Mouse (Mus musculus) right cerebral cortex, postnatal 10 days (tissue): ENCODE measurements around the gene Zfp367.

Experiments
- DNase-seq, 2 experiments: peaks; one replicate each; pipeline ENCODE4 v3.0.0; 2021; ENCODE audit warnings: low spot score in 2 of 2

The Zfp367 gene

DNA sequence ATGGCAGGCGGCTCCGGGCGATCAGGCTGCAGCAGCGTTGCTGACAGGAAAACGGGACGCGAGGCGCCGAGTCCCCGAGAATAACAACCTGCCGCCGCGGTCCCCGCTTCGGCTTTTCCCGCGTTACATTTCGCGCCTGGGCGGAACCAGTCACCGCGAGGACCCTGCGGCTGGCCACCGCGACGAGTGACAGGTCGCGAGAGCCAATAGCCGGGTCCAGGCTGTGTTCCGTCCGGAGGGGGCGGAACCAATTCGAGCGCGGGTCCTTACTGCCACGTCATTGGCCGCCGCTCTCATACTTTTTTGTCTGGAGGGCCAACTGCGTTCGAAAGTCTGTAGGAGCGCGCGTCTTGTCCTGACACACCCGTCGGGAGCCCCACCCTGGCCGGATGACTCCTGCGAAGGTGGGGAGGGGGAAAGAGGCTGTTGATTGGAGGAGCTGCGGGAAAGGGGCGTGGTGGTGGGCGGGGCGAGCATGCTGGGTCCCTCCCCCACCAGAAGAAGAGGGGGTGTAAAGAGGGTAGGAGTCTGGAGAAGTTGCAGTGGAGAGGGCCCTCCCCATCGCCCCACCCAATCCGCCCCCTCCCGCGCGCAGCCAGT is at the start of gene Zfp367:
Gene Zfp367, minus strand, starts transcription at position 120 of the 600 bp plus-strand sequence.
- peak; percentile 98 for DNase-seq

DNA sequence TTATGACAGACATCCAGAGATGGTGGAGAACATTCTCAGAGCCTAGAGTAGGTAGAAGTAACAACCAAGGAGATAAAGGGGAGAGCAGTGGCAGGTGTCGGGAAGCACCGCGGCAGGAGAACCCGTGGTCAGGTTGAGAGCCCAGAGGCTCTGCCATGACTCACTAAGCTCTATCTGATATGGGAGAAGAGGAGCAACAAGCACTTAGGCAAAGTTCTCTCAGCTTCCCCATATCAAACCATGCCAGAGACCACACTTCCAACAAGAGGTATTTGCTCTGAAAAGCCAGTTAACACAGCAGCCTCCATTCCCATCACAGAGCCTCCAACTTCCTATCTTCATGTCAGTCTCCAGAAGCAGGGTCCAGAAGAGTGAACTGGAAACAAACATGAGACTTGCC is 47.9 kb upstream of the Zfp367 start:
- DNase-seq, result no peak

DNA sequence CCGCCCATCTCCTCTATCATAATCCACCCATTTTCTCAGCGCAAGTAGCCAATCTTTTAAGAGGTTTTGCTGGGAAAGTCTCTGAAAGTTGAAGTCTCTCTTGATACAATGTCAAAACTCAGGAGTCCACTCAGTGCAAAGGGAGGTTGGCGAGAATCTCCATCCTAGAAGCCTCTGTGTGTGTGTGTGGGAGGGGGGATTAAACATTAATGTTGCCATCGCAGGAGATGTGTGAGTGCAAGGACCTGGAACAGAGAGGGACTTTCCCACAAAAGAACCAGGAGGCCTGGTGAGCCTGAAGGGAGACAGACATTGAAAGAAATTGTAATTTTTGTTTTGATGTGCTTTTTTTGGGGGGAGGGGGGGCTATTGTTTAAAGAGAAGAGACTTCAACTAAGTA is 45.3 kb upstream of the Zfp367 start:
- no peak for DNase-seq

DNA sequence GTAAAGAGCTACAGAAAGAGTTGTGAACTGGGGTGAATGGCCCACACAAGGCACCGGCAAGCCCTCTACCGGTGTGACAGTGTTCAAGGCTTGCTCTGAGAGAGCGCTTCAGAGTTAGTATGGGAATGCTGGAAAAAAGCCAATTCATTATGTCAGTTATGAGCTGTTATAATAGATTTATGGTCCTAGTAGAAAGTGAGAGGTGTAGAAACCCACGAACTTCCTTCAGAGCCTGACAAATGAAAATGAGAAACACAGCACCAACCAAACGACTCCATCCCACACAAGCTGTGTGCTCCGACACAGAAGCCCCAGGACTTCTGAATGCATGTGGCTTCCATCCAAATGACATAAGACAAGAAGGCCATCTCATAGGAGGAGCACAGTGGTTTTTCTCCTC is 44.9 kb upstream of the Zfp367 start:
- DNase-seq, result no peak

DNA sequence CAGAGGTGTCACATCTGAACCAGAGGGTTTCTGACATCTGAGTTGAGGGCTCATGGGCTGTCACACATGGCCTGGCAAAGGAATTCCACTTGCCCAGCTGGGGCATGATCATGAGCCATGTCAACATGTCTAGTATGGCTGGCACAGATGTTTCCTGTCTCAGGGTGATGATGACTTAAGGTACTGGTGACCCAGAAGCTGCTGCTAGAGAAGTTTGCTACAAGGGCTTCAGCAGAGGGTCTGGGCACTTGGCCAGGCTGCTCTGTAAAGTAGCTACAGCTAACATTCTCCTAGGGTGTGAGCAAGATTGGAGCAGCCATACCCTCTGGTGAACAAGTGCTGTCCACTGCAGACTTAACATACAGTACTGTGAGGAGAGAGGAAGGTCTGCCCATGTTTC is 34.1 kb upstream of the Zfp367 start:
- peak in 1 of 2 experiments; percentile 33 for DNase-seq

DNA sequence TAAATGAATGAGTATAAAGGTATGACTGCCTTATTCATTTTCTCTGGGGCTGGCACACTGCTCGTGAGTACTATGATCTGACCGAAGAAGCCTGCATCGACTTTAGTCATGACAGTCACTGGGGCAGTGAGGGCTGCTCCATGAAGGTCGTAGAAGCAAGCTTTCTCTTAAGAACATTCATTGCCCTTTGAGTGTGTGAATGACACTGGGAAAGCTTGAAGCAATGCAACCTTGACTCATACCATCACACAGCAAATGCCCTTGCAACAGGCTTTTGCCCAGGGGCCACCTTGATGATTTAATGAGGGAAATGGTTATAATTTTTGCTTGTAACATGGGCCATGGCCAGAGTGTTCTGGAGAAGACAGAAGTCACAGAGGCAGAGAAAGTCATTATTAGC is 33.5 kb upstream of the Zfp367 start:
- DNase-seq, result no peak

DNA sequence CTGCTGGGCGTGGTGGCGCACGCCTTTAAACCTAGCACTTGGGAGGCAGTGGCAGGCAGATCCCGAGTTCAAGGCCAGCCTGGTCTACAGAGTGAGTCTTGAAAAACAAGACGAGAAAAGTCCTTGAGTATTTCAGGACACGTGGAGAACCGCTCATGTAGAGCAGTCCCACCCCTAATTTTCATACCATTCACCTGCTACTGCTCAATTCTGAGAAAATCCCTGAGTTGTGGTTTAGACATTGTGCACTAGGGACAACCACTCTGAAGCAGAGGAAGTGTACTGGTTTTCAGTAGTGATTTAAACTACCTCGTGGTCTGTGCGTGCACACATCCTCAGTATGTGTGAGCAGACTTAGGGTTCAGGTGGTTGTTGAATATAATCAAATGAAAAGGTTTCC is 32.6 kb upstream of the Zfp367 start:
- no peak for DNase-seq

DNA sequence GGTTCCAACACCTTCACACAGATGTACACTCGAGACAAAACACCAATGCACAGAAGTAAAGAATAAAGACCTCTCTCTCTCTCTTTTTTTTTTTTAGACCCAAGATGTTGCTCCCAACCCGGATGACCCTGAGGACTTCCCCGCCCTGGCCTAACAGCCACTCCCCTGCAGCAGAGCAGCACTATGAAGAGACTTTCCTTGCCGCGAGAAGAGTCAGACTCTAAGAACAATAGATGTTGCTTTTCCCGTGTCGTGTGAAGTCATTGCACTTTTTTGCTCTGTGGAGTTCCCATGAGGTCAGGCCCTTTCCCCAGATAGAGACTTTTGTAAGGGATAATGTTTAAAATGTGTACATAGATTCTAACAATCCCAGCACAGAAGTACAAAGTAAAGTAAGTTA is 32.2 kb upstream of the Zfp367 start:
- DNase-seq, result no peak

DNA sequence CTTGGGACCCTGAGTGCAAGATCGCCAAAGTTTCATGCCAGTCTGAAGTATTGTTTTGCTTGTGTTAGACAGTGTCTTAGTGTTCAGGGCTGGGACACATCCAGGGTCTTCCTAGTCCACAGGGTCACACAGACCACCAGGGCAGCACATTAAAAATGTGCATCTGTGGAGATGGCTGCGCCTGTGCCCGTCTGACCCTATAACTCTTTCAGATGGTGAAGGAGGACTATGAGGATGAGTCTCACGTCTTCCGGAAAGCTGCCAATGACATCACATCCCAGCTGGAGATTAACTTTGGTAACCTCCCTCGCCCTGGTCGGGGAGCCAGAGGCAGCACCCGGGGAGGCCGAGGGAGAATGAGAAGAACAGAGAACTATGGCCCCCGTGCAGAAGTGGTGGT is 31.4 kb upstream of the Zfp367 start:
- DNase-seq, result no peak

DNA sequence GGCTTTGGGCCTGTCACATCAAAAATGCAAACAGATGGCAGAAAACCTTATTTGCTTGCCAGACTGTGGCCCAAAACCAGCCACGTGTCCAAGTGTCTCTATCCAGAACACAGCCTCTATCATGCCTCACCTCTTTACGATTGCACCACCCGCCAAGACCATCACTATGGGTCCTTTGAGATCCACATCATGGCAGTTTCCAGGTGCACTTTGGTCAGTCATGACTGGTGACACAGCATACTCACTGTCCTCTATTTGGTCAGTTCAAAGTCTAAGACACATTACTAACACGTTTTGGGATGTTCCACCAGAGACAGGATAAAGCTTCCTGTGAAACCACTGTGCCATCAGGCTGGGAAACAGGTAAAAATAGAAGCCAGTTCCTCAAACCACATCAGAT is 30.6 kb upstream of the Zfp367 start:
- DNase-seq, result no peak

DNA sequence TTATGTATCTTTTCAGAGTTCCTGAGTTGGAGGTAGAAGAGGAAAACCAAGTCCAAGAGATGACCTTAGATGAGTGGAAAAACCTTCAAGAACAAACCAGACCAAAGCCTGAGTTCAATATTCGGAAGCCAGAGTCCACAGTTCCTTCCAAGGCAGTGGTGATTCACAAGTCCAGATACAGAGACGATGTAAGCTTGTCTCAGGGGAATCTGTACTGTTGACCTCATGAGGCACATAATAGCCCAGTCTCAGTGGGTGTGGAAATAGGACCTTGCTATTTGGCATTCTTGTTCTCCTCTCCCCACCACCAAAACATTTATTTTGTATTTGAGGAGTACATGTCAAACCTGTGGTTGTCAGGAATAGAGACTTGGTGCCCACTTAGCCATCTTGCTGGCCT is 29.1 kb upstream of the Zfp367 start:
- no peak for DNase-seq

DNA sequence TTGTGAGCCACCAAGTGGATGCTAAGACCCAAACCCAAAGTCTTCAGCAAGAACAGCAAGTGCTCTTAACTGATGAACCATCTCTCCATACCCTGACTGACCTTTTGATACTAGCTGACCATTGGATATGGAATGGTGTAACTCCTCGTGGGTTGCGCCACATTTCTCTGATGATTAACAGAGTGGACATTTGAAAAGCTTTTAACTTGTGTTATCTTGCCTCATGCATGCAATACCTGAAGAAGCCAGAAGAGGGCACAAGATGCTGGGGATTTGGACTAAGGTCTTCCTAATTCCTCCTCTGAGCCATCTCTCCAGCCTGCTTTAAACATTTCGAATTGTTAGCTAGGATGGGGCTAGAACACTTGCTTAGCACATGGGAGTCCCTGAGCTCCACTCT is 27.9 kb upstream of the Zfp367 start:
- peak; percentile 50 to 72 for DNase-seq

DNA sequence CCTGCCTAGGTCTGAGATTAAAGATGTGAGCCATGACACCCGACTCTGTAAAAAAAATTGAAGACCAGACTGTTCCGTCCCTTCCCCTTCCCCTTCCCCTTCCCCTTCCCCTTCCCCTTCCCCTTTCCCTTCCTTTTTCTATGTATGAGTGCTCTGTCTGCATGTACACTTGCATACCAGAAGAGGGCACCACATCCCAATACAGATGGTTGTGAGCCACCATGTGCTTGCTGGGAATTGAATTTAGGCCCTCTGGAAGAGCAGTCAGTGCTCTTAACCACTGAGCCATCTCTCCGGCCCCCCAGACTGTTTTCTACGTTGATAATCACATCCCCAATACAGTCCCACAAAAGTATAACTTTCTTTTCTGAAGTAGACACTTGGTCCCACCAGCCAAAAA is 27.3 kb upstream of the Zfp367 start:
- DNase-seq, result no peak

DNA sequence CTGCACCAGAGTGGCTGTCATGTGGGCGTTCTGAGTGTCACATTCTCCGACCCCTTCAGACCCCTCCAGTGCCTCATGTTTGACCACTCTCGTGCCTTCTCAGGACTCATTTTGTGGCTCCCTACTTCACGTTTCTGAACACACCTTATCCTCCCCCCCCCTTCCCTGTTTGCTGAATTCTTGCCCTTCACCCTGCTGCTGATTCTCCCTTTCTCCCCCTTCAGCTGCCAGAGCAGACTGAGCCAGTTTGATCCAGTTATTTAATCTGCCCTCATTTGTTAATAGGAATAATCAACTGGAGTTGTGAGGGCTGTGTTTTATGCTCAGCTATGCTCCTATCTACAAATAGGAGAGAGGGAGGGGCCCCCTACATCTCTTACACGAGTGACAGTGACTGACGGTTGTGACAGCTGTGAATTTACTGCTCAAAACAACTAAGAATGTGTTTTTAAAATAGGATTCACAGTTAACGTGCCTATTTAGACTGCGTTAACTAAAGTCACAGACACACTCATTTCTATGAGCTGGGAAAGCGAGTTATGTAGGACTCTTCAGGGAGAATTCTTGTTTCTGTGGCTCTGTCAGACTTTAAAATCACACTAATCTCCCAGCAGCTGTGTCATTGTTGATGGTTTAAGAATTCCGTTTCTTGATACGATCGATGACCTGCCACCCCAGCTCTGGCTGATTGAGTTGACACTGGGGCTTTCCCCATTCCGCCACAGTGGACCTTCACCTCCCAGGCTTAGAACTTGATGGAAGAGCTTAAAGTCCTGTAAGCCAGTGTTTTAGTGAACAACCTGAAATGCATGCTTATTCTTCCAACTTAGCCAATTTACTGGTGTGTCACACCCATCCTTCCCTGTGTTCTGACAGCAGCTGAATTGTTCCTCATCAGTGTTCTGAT is 26.0 kb upstream of the Zfp367 start:
- no peak for DNase-seq

DNA sequence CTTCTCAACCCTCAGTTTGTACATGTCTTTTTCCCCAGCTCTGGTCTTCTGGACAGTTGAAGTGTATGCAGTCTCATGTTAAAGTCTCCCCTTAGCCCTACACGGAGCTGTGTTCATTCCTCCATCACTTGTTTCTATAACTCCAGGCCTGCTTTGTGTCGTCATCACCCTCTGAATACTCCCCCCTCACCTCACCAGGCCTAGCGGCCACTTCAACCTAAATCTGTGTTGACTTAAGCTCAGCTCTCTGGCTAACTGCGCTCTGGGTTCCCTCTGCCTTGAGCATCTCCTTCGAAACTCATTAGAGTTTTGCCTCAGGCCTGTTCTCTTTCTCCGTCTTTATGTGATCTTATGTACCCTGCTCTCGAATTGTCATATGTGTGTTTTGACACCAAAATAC is 25.0 kb upstream of the Zfp367 start:
- no peak for DNase-seq

DNA sequence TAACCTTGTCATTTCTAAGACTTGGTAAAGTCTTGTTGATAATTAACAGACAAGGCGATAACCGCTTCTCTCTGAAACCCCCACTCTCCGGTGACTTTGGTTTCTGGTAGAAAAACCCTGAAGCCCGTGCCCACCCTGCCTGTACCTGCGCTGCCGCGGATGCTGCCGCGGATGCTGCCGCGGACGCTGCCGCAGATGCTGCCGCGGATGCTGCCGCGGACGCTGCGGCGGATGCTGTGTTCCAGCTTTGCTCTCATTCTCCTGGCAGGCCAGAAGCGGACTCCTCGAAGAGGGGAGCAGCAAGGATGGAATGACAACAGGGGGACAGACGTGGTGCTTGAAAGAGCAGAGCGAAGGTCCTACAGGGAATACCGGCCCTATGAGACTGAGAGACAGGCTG is 16.7 kb upstream of the Zfp367 start:
- DNase-seq, result no peak

DNA sequence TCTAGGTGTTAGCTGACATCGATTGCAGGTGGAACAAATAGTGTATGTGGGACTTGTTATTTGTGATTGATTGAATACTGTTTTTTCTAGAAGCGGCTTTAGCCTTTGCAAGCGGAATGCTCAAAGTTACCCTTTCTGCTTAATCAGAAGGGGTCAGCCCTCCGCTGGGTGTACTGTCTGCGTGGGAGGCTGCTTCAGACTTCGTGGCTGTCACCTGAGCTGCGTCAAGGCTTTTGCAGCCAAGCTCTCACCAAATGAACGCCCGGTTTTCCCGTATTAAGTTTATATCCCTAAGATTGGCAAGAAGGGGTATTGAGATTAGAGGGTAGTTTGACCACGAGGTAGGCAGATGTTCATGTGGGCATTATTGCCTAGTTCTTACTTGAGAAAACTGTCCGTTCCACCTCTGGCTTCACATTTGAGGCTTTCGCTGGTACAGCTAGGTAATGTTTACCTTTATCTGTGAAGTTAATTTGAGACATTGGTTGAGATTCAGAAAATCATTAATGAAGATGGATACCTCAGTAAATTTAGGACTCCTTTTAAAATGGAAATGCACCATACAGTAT is 10.2 kb upstream of the Zfp367 start:
- DNase-seq, result no peak

DNA sequence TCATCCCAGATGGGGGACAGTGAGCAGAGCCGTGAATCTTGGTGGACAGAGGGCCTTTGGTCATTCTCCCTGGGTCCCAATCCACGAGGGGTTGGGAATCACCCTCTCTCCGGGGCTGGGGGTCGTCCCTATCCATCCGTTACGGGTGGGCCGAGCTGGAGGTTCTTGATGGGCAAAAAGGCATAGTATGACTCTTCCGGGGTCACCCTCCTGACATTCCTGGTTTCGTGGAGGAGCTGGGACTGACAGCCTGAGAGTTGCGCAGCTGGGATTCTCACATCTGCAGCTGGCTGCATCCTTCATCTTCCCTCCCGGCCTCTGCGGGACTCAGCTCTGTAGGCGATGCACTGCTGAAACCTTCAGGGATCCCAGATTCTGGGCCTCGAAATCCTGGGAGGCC is 9.6 kb upstream of the Zfp367 start:
- DNase-seq, result peak in 1 of 2 experiments; percentile 50

DNA sequence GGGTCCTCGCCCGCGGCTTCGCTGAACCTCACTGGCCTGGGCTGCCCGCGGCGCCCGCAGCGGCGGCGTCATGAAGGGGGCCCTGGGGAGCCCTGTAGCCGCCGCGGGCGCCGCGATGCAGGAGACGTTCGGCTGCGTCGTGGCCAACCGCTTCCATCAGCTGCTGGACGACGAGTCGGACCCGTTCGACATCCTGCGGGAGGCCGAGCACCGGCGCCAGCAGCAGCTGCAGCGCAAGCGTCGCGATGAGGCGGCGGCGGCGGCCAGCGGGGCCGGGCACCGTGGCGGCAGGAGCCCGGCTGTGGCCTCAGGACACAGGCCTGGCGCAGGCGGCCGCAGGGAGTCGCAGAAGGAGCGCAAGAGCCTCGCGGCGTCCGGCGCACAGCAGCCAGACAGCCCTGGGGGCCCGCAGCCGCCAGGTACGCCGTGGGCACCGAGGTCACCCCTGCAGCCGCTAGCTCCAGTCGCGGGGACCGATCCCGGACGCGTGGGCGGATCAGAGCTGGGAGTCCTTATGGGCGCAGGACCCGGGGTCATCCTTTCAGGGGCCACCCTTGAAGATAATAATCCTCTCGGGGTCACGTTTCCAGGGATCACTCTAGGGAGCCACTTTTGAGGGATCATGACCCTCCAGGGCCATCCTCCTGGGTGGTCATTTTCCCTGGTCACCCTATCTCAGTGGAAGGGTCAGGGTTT is 9.1 kb upstream of the Zfp367 start:
- DNase-seq, result peak; percentile 67 to 71

DNA sequence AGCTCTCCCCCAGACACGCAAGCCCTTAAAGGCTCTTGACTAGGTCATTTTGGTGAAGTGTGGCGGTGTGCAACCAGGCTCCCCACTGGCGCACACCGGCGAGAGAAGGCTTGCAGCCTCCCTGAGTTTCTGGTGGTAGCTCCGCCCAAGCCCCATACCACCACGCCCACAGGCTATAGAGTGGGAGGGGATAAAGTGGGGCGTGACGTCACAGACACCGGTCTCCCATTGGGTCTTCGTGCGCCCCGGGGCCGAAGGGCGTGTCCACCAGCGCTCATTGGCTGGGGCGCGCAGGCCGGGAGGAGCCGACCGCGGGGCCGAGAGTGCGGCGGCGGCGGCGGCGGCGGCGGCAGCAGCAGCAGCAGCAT is 8.5 kb upstream of the Zfp367 start, which contains the start of gene Habp4:
Gene Habp4, plus strand, starts transcription at position 277 of the 368 bp plus-strand sequence.
- peak; percentile 99 for DNase-seq

DNA sequence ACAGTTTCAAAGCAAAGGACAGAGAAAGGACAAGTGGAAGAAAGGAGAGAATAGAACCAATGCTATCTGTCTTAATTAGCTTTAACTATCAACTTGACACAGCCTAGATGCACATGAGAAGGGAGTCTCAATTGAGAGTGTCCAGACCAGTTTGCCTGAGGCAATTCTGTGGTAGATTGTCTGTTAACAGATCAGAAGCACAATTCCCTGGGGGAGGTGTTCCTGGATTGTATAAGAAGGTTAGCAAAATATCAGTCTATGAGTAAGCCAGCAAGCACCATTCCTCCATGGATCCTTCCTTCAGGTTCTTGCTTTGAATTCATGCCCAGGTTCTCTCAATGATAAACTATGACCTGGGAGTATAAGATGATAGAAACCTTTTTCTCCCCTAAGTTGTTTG is 4.0 kb upstream of the Zfp367 start:
- DNase-seq, result no peak

DNA sequence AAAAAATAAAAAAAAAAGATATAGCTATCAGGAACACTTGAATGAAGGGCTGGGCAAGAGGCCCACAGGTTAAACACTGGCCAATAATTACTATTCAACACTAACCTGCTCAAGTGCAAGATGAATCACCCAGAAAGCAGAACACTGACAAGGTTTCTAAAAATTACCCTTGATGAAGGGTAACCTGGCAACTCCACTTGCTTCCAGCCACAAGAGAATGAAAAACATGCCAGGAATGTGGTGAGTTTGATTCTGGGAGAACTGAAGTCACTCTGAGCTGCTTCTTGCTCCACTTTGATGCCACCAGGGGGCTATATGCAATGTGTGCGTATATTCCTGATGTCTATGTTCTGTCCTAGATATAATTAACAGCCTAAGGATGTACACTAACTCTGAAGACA is 2.2 kb upstream of the Zfp367 start:
- DNase-seq, result no peak
